Comparison of ENCODE assay signal across 8 mouse cellular contexts in the genomic region with DNA sequence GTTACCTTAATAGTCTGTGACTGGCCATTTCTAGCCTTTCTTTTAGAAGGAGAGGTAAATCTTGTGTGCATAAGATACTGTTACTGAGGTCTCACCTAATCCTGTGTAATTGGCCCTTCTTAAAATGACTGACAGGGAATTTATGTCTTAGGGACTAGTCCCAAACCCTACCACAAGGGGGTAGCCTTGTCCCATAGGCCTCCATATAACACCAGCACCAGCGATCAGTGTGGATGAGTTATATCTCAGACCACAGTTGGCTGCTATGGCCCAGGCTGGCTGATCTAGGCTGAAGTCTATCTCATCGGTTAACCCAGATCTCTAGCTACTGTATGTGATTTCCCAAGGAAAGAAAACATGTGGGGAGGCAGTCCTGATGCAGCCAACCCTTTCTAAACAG.
DNase-seq lines count a peak whose midpoint lies in the region; ATAC-seq lines count a peak whose summit lies in the region.

No protein-coding gene starts in this region.

- ATAC-seq in inflammation-experienced regulatory T-cells, adult 6 months = peak; percentile 94
- ATAC-seq in megakaryocyte-erythroid progenitor cell, adult 5-6 weeks (replicated peaks; ENCODE audit: low FRiP score, low TSS enrichment, poor library complexity, severe bottlenecking) = peak; percentile 98

- peak; percentile 17 for DNase-seq in ovary, postnatal 36 days (ENCODE audit: low spot score)
- DNase-seq in ovary, adult 18-20 months (ENCODE audit: low spot score) = no peak
- DNase-seq in cerebellum, postnatal 10 days = peak; percentile 79 to 81
- DNase-seq in gastrocnemius, postnatal 10 days = peak; percentile 51
- peak; percentile 62 to 70 for DNase-seq in left cerebral cortex, adult 18-20 months (ENCODE audit: low spot score in 2 of 2)
- DNase-seq in spleen, adult 12 weeks (ENCODE audit: low spot score) = peak; percentile 31
